Mouse (Mus musculus) adrenal gland, postnatal 14 days (tissue): ENCODE data around the gene Defb43. TPM values are rescaled to one million over a fixed set of nuclear protein-coding genes. Genes with fewer than 3 reads are reported as not detected.

ENCODE experiments used
- DNase-seq: peaks from one replicate; pipeline ENCODE4 v3.0.0; 2021; ENCODE audit warnings: mixed read lengths
- long read RNA-seq, 2 experiments: library from polyadenylated mRNA; stranded (forward); transcript quantifications; one replicate each; pipeline ENCODE4 v2.0.0; 2021
- total RNA-seq: library from RNA; stranded (reverse); gene quantifications from 2 replicates; pipeline ENCODE4 v1.2.3, GENCODE M21; 2021

Defb43 gene
- not detected in 2 replicates for total RNA-seq
- long read RNA-seq, experiment 1 = 0 reads
- long read RNA-seq, experiment 2 = 0 reads

- no peak for DNase-seq
Observed at GRCm38 (mm10) chr14:63011471-63011870, at the start of gene Defb43. TSS of gene Defb43 (plus strand) at chr14:63011771.

GRCm38 (mm10) chr14:62963632-62964031 lies 47.9 kb upstream of the Defb43 start:
- no peak for DNase-seq

DNA sequence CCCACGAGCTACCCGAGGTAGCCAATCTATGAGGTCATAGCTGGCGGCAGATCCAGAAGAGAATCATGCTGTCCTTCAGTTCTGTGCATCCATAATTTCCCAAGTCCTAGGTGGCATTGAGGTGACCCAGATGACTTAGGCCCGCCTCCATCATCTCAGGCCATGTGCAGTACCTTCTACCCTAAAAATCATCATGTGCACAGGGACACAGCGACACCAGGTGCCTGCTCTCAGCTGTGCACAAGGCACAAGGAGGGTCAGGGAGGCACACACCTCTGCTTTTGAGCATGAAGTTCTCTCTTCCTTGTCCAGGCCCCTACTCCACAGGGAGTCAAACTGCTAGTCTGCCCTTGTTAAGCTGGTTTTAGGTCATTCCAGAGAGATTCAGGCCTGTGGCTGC lies 46.2 kb upstream of the Defb43 start:
- no peak for DNase-seq

DNA sequence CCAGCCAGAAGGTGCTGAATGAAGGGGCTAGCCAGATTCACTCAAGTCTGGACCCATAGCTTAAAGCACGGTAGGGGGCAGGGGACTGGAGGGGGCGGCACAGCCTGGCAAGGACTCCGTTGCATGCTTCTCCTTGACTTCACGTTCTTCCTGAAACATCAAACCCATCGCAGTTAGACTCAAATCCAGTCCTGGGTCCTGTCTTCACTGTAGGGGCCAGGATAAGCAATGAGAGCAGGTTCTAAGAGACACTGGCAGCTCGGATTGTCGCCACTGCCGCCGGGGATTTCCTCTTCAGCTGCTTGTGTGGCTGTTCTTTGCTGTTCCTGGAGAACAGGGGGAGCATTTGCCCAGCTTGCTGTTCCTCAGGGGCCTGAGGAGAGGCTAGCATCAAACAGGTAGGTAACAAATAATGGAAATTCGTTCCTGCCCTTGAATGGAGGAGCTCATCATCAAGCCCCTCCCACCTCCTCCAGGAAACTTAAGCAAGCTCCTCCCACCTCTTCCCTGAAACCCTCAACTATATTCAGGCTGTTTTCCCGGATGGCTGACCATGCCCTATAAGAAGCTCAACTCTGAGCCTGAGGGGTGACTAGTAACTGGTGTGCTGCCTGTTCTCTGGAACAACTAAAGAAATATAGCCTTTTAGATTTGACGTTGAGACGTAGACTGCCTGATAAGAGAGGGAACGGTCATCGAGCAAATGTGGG lies 45.6 kb upstream of the Defb43 start:
- peak; percentile 27 for DNase-seq

GRCm38 (mm10) chr14:62975046-62975445 lies 36.5 kb upstream of the Defb43 start:
- peak; percentile 83 for DNase-seq

DNA sequence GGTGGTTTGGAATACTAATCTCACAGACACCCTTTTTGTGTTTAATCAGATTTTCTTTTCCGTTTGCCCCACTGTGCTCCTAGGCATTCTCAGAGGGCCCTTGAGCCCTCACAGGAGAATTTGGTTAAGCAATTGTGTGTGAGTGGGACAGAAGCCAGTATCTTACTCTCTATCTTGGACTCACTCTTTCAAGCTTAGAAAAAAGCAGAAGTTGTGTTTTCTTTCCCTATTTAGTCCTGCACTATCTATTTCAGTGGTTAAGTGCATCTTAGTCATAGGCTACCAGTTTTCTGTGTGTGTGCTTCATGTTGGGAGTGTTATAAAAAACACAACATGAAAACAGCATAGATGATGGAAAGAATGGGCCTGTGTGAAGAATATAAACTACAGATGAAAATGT lies 31.8 kb upstream of the Defb43 start:
- DNase-seq = no peak

- no peak for DNase-seq
Observed at GRCm38 (mm10) chr14:62984410-62984809, 27.2 kb upstream of the Defb43 start, which contains the start of gene Defb48. TSS of gene Defb48 (minus strand) at chr14:62984510.

- DNase-seq = no peak
Observed at GRCm38 (mm10) chr14:62991271-62991670, 20.3 kb upstream of the Defb43 start.

GRCm38 (mm10) chr14:62991849-62992510 lies 19.6 kb upstream of the Defb43 start:
- no peak for DNase-seq

DNA sequence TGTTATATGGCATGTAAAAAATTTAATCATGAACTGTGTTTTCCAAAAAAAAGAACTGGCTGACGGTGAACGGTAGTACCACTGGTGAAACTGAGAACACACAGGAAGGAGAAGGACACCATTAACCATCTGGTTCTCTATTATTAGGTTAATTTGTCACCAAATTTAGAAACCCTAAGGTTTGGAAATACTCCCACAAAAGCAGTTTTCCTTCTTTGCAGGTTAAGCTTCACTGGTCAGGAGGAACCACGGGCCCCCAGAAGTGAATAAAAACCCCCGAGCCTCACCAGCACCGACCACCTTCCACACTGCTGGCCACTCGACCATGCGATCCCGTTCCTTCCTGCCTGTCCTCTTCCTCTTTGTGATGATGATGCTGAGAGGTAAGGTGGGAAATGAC lies 13.8 kb upstream of the Defb43 start, which contains the start of gene Defb47:
TSS of gene Defb47 (plus strand) at position 301 of the 400 bp plus-strand sequence.
- no peak for DNase-seq

DNA sequence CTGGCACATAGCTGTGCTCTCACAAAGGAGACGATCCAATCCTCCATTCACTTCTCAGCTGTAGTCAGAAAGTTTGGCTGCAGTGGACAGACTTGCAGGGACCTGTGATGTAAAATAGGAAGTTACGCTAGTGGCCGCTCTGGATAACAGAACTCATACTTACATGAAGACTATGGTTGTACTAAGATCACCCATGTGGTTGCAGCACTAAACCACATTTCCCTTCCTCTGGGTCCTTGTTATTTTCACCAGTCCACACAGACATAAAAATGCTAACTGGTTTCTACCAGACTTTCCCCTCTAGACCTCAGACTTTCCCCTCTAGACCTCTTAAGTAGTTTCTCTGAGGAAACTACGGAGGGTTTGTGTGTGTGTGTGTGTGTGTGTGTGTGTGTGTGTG lies 12.6 kb upstream of the Defb43 start:
- DNase-seq = no peak

GRCm38 (mm10) chr14:63002588-63002987 lies 9.0 kb upstream of the Defb43 start:
- DNase-seq = peak; percentile 40

DNA sequence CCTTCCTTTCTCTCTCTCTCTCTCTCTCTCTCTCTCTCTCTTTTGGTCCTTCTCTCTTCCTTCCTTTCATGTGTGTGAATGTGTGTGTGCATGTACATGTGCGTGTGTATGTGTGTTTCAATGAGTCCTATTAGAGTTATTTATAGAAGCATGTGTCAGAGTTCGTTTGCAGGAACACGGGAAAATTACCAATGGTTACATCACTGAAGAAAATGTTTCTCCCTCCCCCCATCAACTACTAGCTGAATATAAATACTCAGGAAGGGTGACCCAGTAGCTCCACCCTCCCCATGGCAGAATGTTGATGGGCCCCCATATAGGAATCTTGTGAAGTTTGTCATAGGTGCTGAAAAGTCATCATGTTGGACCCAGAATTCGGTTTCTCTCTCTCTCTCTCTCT lies 1.5 kb downstream of the Defb43 start:
- DNase-seq = no peak

DNA sequence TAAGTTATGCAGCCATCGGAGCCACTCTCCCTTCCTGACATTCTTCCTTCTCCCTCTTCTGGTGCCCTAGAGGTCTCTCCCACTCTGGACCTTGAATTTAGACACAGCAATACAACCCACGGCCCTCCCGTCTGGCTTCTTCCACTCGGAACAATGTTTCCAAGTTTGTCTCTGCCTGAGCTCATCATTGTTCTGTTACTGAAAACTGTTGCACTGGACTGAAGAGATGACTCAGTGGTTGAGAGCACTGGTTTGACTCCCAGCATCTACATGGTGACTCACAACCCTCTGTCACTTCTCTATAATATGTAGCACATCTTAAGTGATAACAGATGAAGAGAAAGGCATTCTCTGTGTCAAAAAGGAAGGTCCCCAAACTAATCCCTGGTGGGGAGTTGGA lies 3.1 kb downstream of the Defb43 start:
- no peak for DNase-seq

GRCm38 (mm10) chr14:63020524-63021156 lies 9.1 kb downstream of the Defb43 start:
- DNase-seq = peak; percentile 17

- DNase-seq = peak; percentile 21
Observed at GRCm38 (mm10) chr14:63046691-63047090, 35.1 kb downstream of the Defb43 start, which contains the start of gene Defb42. TSS of gene Defb42 (plus strand) at chr14:63046991.

- DNase-seq = no peak
Observed at GRCm38 (mm10) chr14:63049910-63050370, 38.4 kb downstream of the Defb43 start, which contains the start of gene Defb30. TSS of gene Defb30 (minus strand) at chr14:63049960.

- peak; percentile 89 for DNase-seq
Observed at GRCm38 (mm10) chr14:63050769-63051168, 39.2 kb downstream of the Defb43 start.

GRCm38 (mm10) chr14:63054729-63055128 lies 43.2 kb downstream of the Defb43 start:
- DNase-seq = peak; percentile 93

GRCm38 (mm10) chr14:63060361-63060760 lies 48.8 kb downstream of the Defb43 start:
- DNase-seq = no peak

DNA sequence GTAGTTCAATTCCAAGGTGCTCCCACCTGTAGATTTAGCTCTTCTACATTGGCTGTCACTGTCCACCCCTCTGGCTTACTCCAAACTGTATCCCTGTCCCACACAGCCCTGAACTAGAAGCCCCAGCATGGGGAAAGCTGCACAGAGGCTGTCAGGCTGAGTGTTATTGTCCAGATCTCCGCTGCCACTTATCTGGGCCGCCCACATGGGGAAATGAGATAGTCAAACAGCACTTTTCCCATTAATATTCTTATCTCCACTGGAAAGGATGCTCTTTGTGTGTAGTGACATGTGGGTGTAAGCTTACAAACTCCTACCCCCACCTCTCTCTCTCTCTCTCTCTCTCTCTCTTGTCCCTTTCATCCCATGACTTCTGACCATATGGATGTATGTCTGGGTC lies 50.6 kb downstream of the Defb43 start:
- no peak for DNase-seq

GRCm38 (mm10) chr14:63065391-63065790 lies 53.8 kb downstream of the Defb43 start:
- DNase-seq = no peak
